Mouse (Mus musculus) adrenal gland, postnatal 25 days (tissue): ENCODE results near the gene Cops9. TPM values are rescaled to one million over a fixed set of nuclear protein-coding genes. Genes with fewer than 3 reads are reported as not detected.

ENCODE experiments used
- DNase-seq: peaks from one replicate; pipeline ENCODE4 v3.0.0; 2021; ENCODE audit warnings: mixed read lengths
- total RNA-seq: library from RNA; stranded (reverse); gene quantifications from 2 replicates; pipeline ENCODE4 v1.2.3, GENCODE M21; 2021

Cops9 gene
- total RNA-seq, 1 experiment from 2014 or later, result 345 TPM

GRCm38 (mm10) chr1:92647026-92647425 is 5.2 kb upstream of the Cops9 start:
- no peak for DNase-seq

GRCm38 (mm10) chr1:92646601-92647000 is 4.8 kb upstream of the Cops9 start:
- DNase-seq, result no peak

- no peak for DNase-seq
Observed at GRCm38 (mm10) chr1:92646111-92646510, 4.3 kb upstream of the Cops9 start.

- DNase-seq, result no peak
Observed at GRCm38 (mm10) chr1:92644916-92645315, 3.1 kb upstream of the Cops9 start.

GRCm38 (mm10) chr1:92643691-92644090 is 1.9 kb upstream of the Cops9 start:
- no peak for DNase-seq

GRCm38 (mm10) chr1:92640393-92640792 is 1.4 kb downstream of the Cops9 start:
- DNase-seq, result no peak

- DNase-seq, result no peak
Observed at GRCm38 (mm10) chr1:92638736-92639135, 3.0 kb downstream of the Cops9 start.

- DNase-seq, result peak; percentile 32
Observed at GRCm38 (mm10) chr1:92638181-92638580, 3.6 kb downstream of the Cops9 start.

GRCm38 (mm10) chr1:92637501-92638172 is 4.1 kb downstream of the Cops9 start:
- DNase-seq, result no peak

- no peak for DNase-seq
Observed at GRCm38 (mm10) chr1:92636676-92637075, 5.1 kb downstream of the Cops9 start.

- no peak for DNase-seq
Observed at GRCm38 (mm10) chr1:92636015-92636414, 5.8 kb downstream of the Cops9 start.

- DNase-seq, result no peak
Observed at GRCm38 (mm10) chr1:92634976-92635599, 6.7 kb downstream of the Cops9 start.

- no peak for DNase-seq
Observed at GRCm38 (mm10) chr1:92634569-92634968, 7.2 kb downstream of the Cops9 start.

GRCm38 (mm10) chr1:92633726-92634125 is 8.1 kb downstream of the Cops9 start:
- DNase-seq, result no peak

- DNase-seq, result no peak
Observed at GRCm38 (mm10) chr1:92632948-92633347, 8.8 kb downstream of the Cops9 start.

- DNase-seq, result no peak
Observed at GRCm38 (mm10) chr1:92632196-92632595, 9.6 kb downstream of the Cops9 start.

GRCm38 (mm10) chr1:92628227-92628626 is 13.6 kb downstream of the Cops9 start:
- DNase-seq, result no peak

GRCm38 (mm10) chr1:92618360-92618759 is 23.4 kb downstream of the Cops9 start:
- DNase-seq, result peak; percentile 84

GRCm38 (mm10) chr1:92617488-92617887 is 24.3 kb downstream of the Cops9 start, which contains the start of gene Olfr12:
Gene Olfr12, plus strand, starts transcription at chr1:92617788.
- DNase-seq, result no peak

GRCm38 (mm10) chr1:92616046-92616445 is 25.7 kb downstream of the Cops9 start:
- no peak for DNase-seq

- no peak for DNase-seq
Observed at GRCm38 (mm10) chr1:92614516-92614915, 27.3 kb downstream of the Cops9 start.

GRCm38 (mm10) chr1:92613175-92613574 is 28.6 kb downstream of the Cops9 start:
- DNase-seq, result no peak

GRCm38 (mm10) chr1:92611008-92611407 is 30.8 kb downstream of the Cops9 start:
- peak; percentile 46 for DNase-seq

- DNase-seq, result no peak
Observed at GRCm38 (mm10) chr1:92607711-92608110, 34.1 kb downstream of the Cops9 start.
